Mouse (Mus musculus): Measurements from ENCODE around the gene Nlrp4f. TPM values are rescaled to one million over a fixed set of nuclear protein-coding genes. Genes with fewer than 3 reads are reported as not detected.
A peak's percentile ranks its signal among the peaks of the same experiment; 100 is the strongest.

Nlrp4f gene
- 0.40 TPM in 1 of 2 replicates, not detected in the other for polyA plus RNA-seq (2014; fragmentation: Nextera tagmentation; extraction: Ambion mirVana)

- WGBS: 80% methylated on average over 10 of the region's 10 CpGs
- Histone ChIP-seq H3K4me1 (ENCODE audit: control insufficient read depth, insufficient read depth, low read length) (no peaks in the 10 kb centered on the region), H3K36me3 (ENCODE audit: control insufficient read depth, insufficient read depth, low read length) (no peaks in the 10 kb centered on the region), H3K9ac (ENCODE audit: low read length) (no peak within 1 kb of the TSS), H3K9me3 (ENCODE audit: control insufficient read depth, low read length) (no peaks in the 10 kb centered on the region), H3K27ac (replicated peaks; ENCODE audit: low read depth, low read length) (no peak within 1 kb of the TSS), H3K4me3 (ENCODE audit: low read depth, low read length) (no peak within 1 kb of the TSS), H3K4me2 (ENCODE audit: low read depth, severe bottlenecking) (no peak within 1 kb of the TSS), H3K27me3 (ENCODE audit: control insufficient read depth, insufficient read depth, low read length) (no peaks in the 10 kb centered on the region)
- ATAC-seq (ENCODE audit: insufficient number of reproducible peaks, low FRiP score, low TSS enrichment, low read depth) (no peak), DNase-seq (ENCODE audit: low spot score) (no peak)
Measured at GRCm38 (mm10) chr13:65205877-65206276, at the start of gene Nlrp4f. TSS of gene Nlrp4f (minus strand) at chr13:65205977.

- no peak overlapping the region for H3K27ac ChIP-seq (replicated peaks; ENCODE audit: low read depth, low read length)
- peaks cover 9% of the 10 kb centered on the region; the same call in 1 of the 2 replicates for H3K4me1 ChIP-seq (ENCODE audit: control insufficient read depth, insufficient read depth, low read length)
- H3K36me3 ChIP-seq (ENCODE audit: control insufficient read depth, insufficient read depth, low read length): 0 out of 2 replicates have a peak, but pooled peaks cover 2% of the 10 kb centered on the region
- WGBS: 95% methylated on average over 4 of the region's 4 CpGs
- no peak for ATAC-seq (ENCODE audit: insufficient number of reproducible peaks, low FRiP score, low TSS enrichment, low read depth)
- no peak overlapping the region for H3K4me3 ChIP-seq (ENCODE audit: low read depth, low read length)
- DNase-seq (ENCODE audit: low spot score): no peak
- no peak overlapping the region for H3K4me2 ChIP-seq (ENCODE audit: low read depth, severe bottlenecking)
- no peak overlapping the region for H3K9ac ChIP-seq (ENCODE audit: low read length)
- H3K27me3 ChIP-seq (ENCODE audit: control insufficient read depth, insufficient read depth, low read length): no peaks in the 10 kb centered on the region
- H3K9me3 ChIP-seq (ENCODE audit: control insufficient read depth, low read length): peaks cover 6% of the 10 kb centered on the region; the same call in 1 of the 2 replicates
Measured at GRCm38 (mm10) chr13:65243273-65243672, 37.5 kb upstream of the Nlrp4f start.

- DNase-seq (ENCODE audit: low spot score) (no peak), ATAC-seq (ENCODE audit: insufficient number of reproducible peaks, low FRiP score, low TSS enrichment, low read depth) (no peak)
- H3K27ac ChIP-seq (replicated peaks; ENCODE audit: low read depth, low read length): no peak overlapping the region
- 36% methylated on average over 27 of the region's 27 CpGs for WGBS
- H3K27me3 ChIP-seq (ENCODE audit: control insufficient read depth, insufficient read depth, low read length): no peaks in the 10 kb centered on the region
- peak overlapping the region; percentile 97 for H3K4me2 ChIP-seq (ENCODE audit: low read depth, severe bottlenecking)
- peaks cover 6% of the 10 kb centered on the region; the same call in 1 of the 2 replicates for H3K9me3 ChIP-seq (ENCODE audit: control insufficient read depth, low read length)
- H3K36me3 ChIP-seq (ENCODE audit: control insufficient read depth, insufficient read depth, low read length): no peaks in the 10 kb centered on the region
- H3K9ac ChIP-seq (ENCODE audit: low read length): 0 out of 2 replicates have a peak overlapping the region, but pooled peaks have one; percentile 75
- H3K4me3 ChIP-seq (ENCODE audit: low read depth, low read length): peak overlapping the region; percentile 76
- peaks cover 9% of the 10 kb centered on the region; the same call in 1 of the 2 replicates for H3K4me1 ChIP-seq (ENCODE audit: control insufficient read depth, insufficient read depth, low read length)
Measured at GRCm38 (mm10) chr13:65242319-65242787, 36.6 kb upstream of the Nlrp4f start.

GRCm38 (mm10) chr13:65241627-65242318 lies 36.0 kb upstream of the Nlrp4f start:
- Histone ChIP-seq H3K27me3 (ENCODE audit: control insufficient read depth, insufficient read depth, low read length) (no peaks in the 10 kb centered on the region), H3K4me1 (ENCODE audit: control insufficient read depth, insufficient read depth, low read length) (peaks cover 9% of the 10 kb centered on the region; the same call in 1 of the 2 replicates), H3K4me3 (ENCODE audit: low read depth, low read length) (peak overlapping the region; percentile 76), H3K9me3 (ENCODE audit: control insufficient read depth, low read length) (peaks cover 6% of the 10 kb centered on the region; the same call in 1 of the 2 replicates), H3K36me3 (ENCODE audit: control insufficient read depth, insufficient read depth, low read length) (no peaks in the 10 kb centered on the region), H3K9ac (ENCODE audit: low read length) (peak overlapping the region; percentile 75), H3K4me2 (ENCODE audit: low read depth, severe bottlenecking) (peak overlapping the region; percentile 97), H3K27ac (replicated peaks; ENCODE audit: low read depth, low read length) (no peak overlapping the region)
- DNase-seq (ENCODE audit: low spot score) (no peak), ATAC-seq (ENCODE audit: insufficient number of reproducible peaks, low FRiP score, low TSS enrichment, low read depth) (peak; percentile 22; the same call in 1 of the 2 replicates)
- WGBS: 2% methylated on average over 51 of the region's 51 CpGs

- Histone ChIP-seq H3K4me2 (ENCODE audit: low read depth, severe bottlenecking) (peak overlapping the region; percentile 97), H3K36me3 (ENCODE audit: control insufficient read depth, insufficient read depth, low read length) (no peaks in the 10 kb centered on the region), H3K4me3 (ENCODE audit: low read depth, low read length) (peak overlapping the region; percentile 76), H3K9ac (ENCODE audit: low read length) (peak overlapping the region; percentile 75), H3K9me3 (ENCODE audit: control insufficient read depth, low read length) (peaks cover 6% of the 10 kb centered on the region; the same call in 1 of the 2 replicates), H3K27ac (replicated peaks; ENCODE audit: low read depth, low read length) (peak overlapping the region; percentile 79; the same call in 1 of the 2 replicates), H3K4me1 (ENCODE audit: control insufficient read depth, insufficient read depth, low read length) (peaks cover 9% of the 10 kb centered on the region; the same call in 1 of the 2 replicates), H3K27me3 (ENCODE audit: control insufficient read depth, insufficient read depth, low read length) (no peaks in the 10 kb centered on the region)
- WGBS: under 1% methylated on average over 45 of the region's 45 CpGs
- DNase-seq (ENCODE audit: low spot score) (peak; percentile 97), ATAC-seq (ENCODE audit: insufficient number of reproducible peaks, low FRiP score, low TSS enrichment, low read depth) (peak; percentile 89)
Measured at GRCm38 (mm10) chr13:65241099-65241626, 35.4 kb upstream of the Nlrp4f start.

GRCm38 (mm10) chr13:65240509-65241098 lies 34.8 kb upstream of the Nlrp4f start:
- Histone ChIP-seq H3K4me3 (ENCODE audit: low read depth, low read length) (peak overlapping the region; percentile 76), H3K27ac (replicated peaks; ENCODE audit: low read depth, low read length) (peak overlapping the region; percentile 79; the same call in 1 of the 2 replicates), H3K36me3 (ENCODE audit: control insufficient read depth, insufficient read depth, low read length) (no peaks in the 10 kb centered on the region), H3K4me2 (ENCODE audit: low read depth, severe bottlenecking) (peak overlapping the region; percentile 97), H3K9me3 (ENCODE audit: control insufficient read depth, low read length) (peaks cover 2% of the 10 kb centered on the region; the same call in 1 of the 2 replicates), H3K27me3 (ENCODE audit: control insufficient read depth, insufficient read depth, low read length) (no peaks in the 10 kb centered on the region), H3K9ac (ENCODE audit: low read length) (peak overlapping the region; percentile 75), H3K4me1 (ENCODE audit: control insufficient read depth, insufficient read depth, low read length) (peaks cover 9% of the 10 kb centered on the region; the same call in 1 of the 2 replicates)
- ATAC-seq (ENCODE audit: insufficient number of reproducible peaks, low FRiP score, low TSS enrichment, low read depth): peak; percentile 91
- DNase-seq (ENCODE audit: low spot score): peak; percentile 96
- under 1% methylated on average over 28 of the region's 28 CpGs for WGBS

- DNase-seq (ENCODE audit: low spot score) (no peak), ATAC-seq (ENCODE audit: insufficient number of reproducible peaks, low FRiP score, low TSS enrichment, low read depth) (no peak)
- H3K4me2 ChIP-seq (ENCODE audit: low read depth, severe bottlenecking): no peak overlapping the region
- no peaks in the 10 kb centered on the region for H3K36me3 ChIP-seq (ENCODE audit: control insufficient read depth, insufficient read depth, low read length)
- no peak overlapping the region for H3K4me3 ChIP-seq (ENCODE audit: low read depth, low read length)
- no peaks in the 10 kb centered on the region for H3K27me3 ChIP-seq (ENCODE audit: control insufficient read depth, insufficient read depth, low read length)
- peaks cover 6% of the 10 kb centered on the region; the same call in 1 of the 2 replicates for H3K4me1 ChIP-seq (ENCODE audit: control insufficient read depth, insufficient read depth, low read length)
- 74% methylated on average over 9 of the region's 9 CpGs for WGBS
- H3K27ac ChIP-seq (replicated peaks; ENCODE audit: low read depth, low read length): no peak overlapping the region
- H3K9ac ChIP-seq (ENCODE audit: low read length): no peak overlapping the region
- H3K9me3 ChIP-seq (ENCODE audit: control insufficient read depth, low read length): no peaks in the 10 kb centered on the region; the same call in 1 of the 2 replicates
Measured at GRCm38 (mm10) chr13:65237211-65237610, 31.4 kb upstream of the Nlrp4f start.

- Histone ChIP-seq H3K4me1 (ENCODE audit: control insufficient read depth, insufficient read depth, low read length) (no peaks in the 10 kb centered on the region), H3K27me3 (ENCODE audit: control insufficient read depth, insufficient read depth, low read length) (no peaks in the 10 kb centered on the region), H3K4me2 (ENCODE audit: low read depth, severe bottlenecking) (no peak overlapping the region), H3K4me3 (ENCODE audit: low read depth, low read length) (no peak overlapping the region), H3K9ac (ENCODE audit: low read length) (no peak overlapping the region), H3K36me3 (ENCODE audit: control insufficient read depth, insufficient read depth, low read length) (no peaks in the 10 kb centered on the region), H3K27ac (replicated peaks; ENCODE audit: low read depth, low read length) (no peak overlapping the region), H3K9me3 (ENCODE audit: control insufficient read depth, low read length) (no peaks in the 10 kb centered on the region; the same call in 1 of the 2 replicates)
- ATAC-seq (ENCODE audit: insufficient number of reproducible peaks, low FRiP score, low TSS enrichment, low read depth) (no peak), DNase-seq (ENCODE audit: low spot score) (no peak)
- WGBS: 90% methylated on average over 2 of the region's 2 CpGs
Measured at GRCm38 (mm10) chr13:65226657-65227056, 20.9 kb upstream of the Nlrp4f start.

Data from limb, embryonic 11.5 days (tissue).